Mouse (Mus musculus) erythroblast, embryonic 14.5 days (primary cell): ENCODE results near the gene Epb41. TPM values are rescaled to one million over a fixed set of nuclear protein-coding genes. Genes with fewer than 3 reads are reported as not detected.
A peak's percentile ranks its signal among the peaks of the same experiment; 100 is the strongest.

ENCODE experiments used
- H3K27me3 ChIP-seq: 2 replicates; pipeline ENCODE4 v1.6.1; 2012; ENCODE audit warnings: inconsistent platforms; ENCODE audit not compliant: control insufficient read depth
- H3K36me3 ChIP-seq: 2 replicates; pipeline ENCODE4 v1.6.1; 2012; ENCODE audit warnings: mild to moderate bottlenecking, inconsistent platforms; ENCODE audit not compliant: control insufficient read depth
- H3K4me1 ChIP-seq: 2 replicates; pipeline ENCODE4 v1.6.1; 2012; ENCODE audit warnings: inconsistent platforms; ENCODE audit not compliant: control insufficient read depth
- H3K4me3 ChIP-seq: replicated peaks from 2 replicates; pipeline ENCODE3; 2012; ENCODE audit warnings: moderate library complexity, mild to moderate bottlenecking, inconsistent platforms
- H3K9me3 ChIP-seq: 2 replicates; pipeline ENCODE4 v1.6.1; 2012; ENCODE audit warnings: low read length, inconsistent platforms, mixed read lengths; ENCODE audit not compliant: control insufficient read depth
- GATA1 ChIP-seq: IDR thresholded peaks from 2 replicates; pipeline ENCODE4 v1.6.1; 2012; ENCODE audit warnings: low read length, inconsistent platforms, mixed read lengths
- TAL1 ChIP-seq: IDR thresholded peaks from 3 replicates; pipeline ENCODE4 v1.6.1; 2012; ENCODE audit warnings: low read length, inconsistent platforms, mixed read lengths
- polyA plus RNA-seq: library from polyadenylated mRNA; stranded (reverse); fragments of >175 nt; gene quantifications from 2 replicates; pipeline ENCODE4 v1.2.3, GENCODE M21; 2012

The Epb41 gene
- polyA plus RNA-seq: 120 and 121 TPM in 2 replicates

- Histone ChIP-seq H3K4me3 (peak within 1 kb of the TSS; percentile 82), H3K36me3 (peaks cover 47% of the 10 kb centered on the region), H3K9me3 (no peaks in the 10 kb centered on the region), H3K4me1 (peaks cover 82% of the 10 kb centered on the region), H3K27me3 (no peaks in the 10 kb centered on the region)
- no peak for TF ChIP-seq GATA1
- no peak for TF ChIP-seq TAL1
Measured at GRCm38 (mm10) chr4:132074933-132075769, at the start of gene Epb41. TSS of gene Epb41 (minus strand) at chr4:132075321.

GRCm38 (mm10) chr4:132123166-132123565, 48.0 kb upstream of the Epb41 start:
- H3K4me3 ChIP-seq: no peak overlapping the region
- no peaks in the 10 kb centered on the region for H3K36me3 ChIP-seq
- H3K9me3 ChIP-seq: no peaks in the 10 kb centered on the region
- TF ChIP-seq GATA1 (peak; percentile 40; the same call in 1 of the 2 replicates), TAL1 (no peak)
- H3K4me1 ChIP-seq: no peaks in the 10 kb centered on the region
- peaks cover 8% of the 10 kb centered on the region for H3K27me3 ChIP-seq

GRCm38 (mm10) chr4:132121674-132122073, 46.6 kb upstream of the Epb41 start:
- Histone ChIP-seq H3K4me3 (no peak overlapping the region), H3K4me1 (no peaks in the 10 kb centered on the region), H3K36me3 (no peaks in the 10 kb centered on the region), H3K9me3 (no peaks in the 10 kb centered on the region), H3K27me3 (peaks cover 13% of the 10 kb centered on the region)
- TF ChIP-seq GATA1 (no peak), TAL1 (no peak)

GRCm38 (mm10) chr4:132119566-132119965, 44.4 kb upstream of the Epb41 start:
- no peaks in the 10 kb centered on the region for H3K4me1 ChIP-seq
- H3K27me3 ChIP-seq: peaks cover 27% of the 10 kb centered on the region
- TF ChIP-seq TAL1: no peak
- TF ChIP-seq GATA1: no peak
- H3K36me3 ChIP-seq: no peaks in the 10 kb centered on the region
- no peaks in the 10 kb centered on the region for H3K9me3 ChIP-seq
- H3K4me3 ChIP-seq: no peak overlapping the region

GRCm38 (mm10) chr4:132116315-132116714, 41.2 kb upstream of the Epb41 start:
- Histone ChIP-seq H3K36me3 (no peaks in the 10 kb centered on the region), H3K27me3 (peaks cover 51% of the 10 kb centered on the region), H3K4me3 (no peak overlapping the region), H3K9me3 (no peaks in the 10 kb centered on the region), H3K4me1 (peaks cover 3% of the 10 kb centered on the region; the same call in 1 of the 2 replicates)
- TF ChIP-seq GATA1 (no peak), TAL1 (no peak)

- no peaks in the 10 kb centered on the region for H3K9me3 ChIP-seq
- no peak overlapping the region for H3K4me3 ChIP-seq
- peaks cover 46% of the 10 kb centered on the region for H3K27me3 ChIP-seq
- no peaks in the 10 kb centered on the region for H3K36me3 ChIP-seq
- H3K4me1 ChIP-seq: peaks cover 3% of the 10 kb centered on the region; the same call in 1 of the 2 replicates
- TF ChIP-seq GATA1 (no peak), TAL1 (no peak)
Measured at GRCm38 (mm10) chr4:132113411-132114095, 38.4 kb upstream of the Epb41 start.

GRCm38 (mm10) chr4:132111227-132111626, 36.1 kb upstream of the Epb41 start:
- Histone ChIP-seq H3K9me3 (no peaks in the 10 kb centered on the region), H3K4me1 (peaks cover 3% of the 10 kb centered on the region; the same call in 1 of the 2 replicates), H3K36me3 (no peaks in the 10 kb centered on the region), H3K4me3 (no peak overlapping the region), H3K27me3 (peaks cover 47% of the 10 kb centered on the region)
- TF ChIP-seq TAL1 (no peak), GATA1 (no peak)

- H3K27me3 ChIP-seq: peaks cover 19% of the 10 kb centered on the region
- H3K9me3 ChIP-seq: no peaks in the 10 kb centered on the region
- H3K36me3 ChIP-seq: no peaks in the 10 kb centered on the region
- H3K4me1 ChIP-seq: no peaks in the 10 kb centered on the region
- H3K4me3 ChIP-seq: no peak overlapping the region
- TF ChIP-seq TAL1 (no peak), GATA1 (no peak)
Measured at GRCm38 (mm10) chr4:132108221-132108620, 33.1 kb upstream of the Epb41 start.

- peaks cover 12% of the 10 kb centered on the region for H3K27me3 ChIP-seq
- no peaks in the 10 kb centered on the region for H3K4me1 ChIP-seq
- TF ChIP-seq GATA1: no peak
- no peaks in the 10 kb centered on the region for H3K9me3 ChIP-seq
- no peaks in the 10 kb centered on the region for H3K36me3 ChIP-seq
- no peak overlapping the region for H3K4me3 ChIP-seq
Measured at GRCm38 (mm10) chr4:132101152-132101551, 26.0 kb upstream of the Epb41 start.
